Mouse (Mus musculus): ENCODE results near the gene Efna5.

Gene Efna5

DNA sequence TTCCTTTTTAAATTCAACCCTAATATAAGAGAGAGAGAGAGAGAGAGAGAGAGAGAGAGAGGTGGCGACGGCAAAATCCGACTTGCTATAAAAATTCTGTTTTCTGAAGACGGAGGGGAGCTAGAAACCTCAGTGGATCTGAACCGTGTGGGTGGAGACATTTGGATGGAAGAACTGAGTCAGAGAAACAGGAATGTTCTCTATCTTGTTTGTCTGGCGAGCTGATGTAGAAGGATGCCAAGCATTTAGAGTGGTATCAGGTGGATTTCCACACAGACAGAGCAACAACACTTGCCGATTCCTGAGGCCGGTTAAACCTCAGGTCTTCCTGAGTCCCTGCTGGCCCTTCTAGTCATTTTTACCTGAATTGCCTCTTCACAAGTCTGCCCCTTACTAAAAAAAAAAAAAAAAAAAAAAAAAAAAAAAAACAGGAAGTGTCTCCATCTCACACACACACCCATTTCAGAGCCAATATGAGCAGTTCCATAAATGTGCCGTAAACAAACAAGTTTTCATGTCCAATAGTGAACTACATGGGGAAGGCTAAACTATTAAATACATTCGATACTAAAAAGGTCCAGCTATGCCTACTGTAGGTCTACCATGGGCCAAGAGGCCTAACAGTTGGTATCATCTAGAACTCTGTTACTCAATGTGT is 231.7 kb downstream of the Efna5 start:
- no peak for DNase-seq

DNA sequence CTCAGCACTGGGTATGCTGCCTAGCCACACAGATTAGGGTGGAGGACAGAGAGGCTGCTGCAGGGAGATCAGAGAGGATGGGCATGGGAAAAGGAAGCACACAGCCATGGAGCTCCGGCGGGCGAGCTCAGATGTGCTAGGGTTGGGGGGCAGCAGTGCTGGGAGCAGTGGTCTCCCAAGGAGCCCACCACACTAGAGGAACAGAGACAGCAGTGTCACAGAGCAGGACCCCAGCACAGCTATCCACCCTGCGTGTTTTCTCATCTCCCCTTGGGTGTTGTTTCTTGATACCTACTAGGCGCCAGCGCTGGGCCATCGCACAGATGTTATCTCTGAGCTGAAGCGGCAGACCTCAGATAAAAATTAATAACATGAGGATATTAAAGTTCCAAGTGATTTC is 234.3 kb downstream of the Efna5 start:
- no peak for DNase-seq

DNA sequence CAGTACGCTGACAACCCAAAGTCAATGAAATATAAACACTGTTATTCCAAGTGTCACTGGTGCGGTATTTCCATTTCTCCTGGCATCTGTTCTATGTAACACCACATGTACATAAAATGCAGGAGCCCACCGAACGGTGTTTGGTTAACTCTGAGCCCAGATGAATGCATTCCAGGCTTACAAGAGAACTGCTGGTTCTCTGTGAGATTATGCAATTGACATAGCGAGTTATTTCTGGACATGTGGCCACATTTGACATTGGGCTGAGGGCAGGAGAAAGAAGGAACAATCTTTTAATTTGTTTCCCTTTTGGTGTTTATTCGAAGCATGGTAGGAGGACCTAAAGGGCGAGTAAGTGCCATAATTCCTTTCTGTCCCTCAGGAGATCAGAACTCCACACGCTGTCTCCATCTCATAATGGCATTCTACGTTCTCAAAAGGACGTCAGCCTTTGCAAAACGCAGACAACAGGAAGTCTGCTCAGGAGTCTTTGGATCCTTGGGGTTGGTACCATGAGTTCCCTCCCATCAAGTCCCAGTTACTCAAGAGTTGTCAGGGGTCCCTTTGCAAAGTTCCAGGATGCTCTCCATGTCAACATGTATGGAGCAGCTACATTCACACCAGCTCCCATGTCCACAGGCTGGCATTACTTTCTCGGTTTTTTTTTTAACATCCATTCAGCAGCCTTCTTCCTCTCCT is 238.5 kb downstream of the Efna5 start:
- DNase-seq, result no peak

DNA sequence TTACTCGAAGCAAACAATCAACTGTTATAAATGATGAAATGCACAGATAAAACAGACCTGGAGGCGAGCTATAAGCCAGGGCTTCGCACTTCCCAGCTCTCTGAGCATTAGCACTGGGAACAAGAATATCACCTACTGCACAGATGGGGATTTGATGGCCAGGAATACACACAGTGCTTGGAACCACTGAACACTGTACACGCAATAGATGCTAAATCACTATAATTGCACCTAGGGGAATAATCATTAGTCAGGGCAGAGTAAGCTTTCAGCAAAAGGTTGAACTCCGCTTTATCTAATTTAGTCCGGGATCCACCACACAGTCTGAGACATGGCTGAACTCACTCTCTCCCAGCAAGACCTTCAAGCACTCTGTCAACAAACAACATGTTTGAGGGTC is 240.5 kb downstream of the Efna5 start:
- DNase-seq, result no peak

DNA sequence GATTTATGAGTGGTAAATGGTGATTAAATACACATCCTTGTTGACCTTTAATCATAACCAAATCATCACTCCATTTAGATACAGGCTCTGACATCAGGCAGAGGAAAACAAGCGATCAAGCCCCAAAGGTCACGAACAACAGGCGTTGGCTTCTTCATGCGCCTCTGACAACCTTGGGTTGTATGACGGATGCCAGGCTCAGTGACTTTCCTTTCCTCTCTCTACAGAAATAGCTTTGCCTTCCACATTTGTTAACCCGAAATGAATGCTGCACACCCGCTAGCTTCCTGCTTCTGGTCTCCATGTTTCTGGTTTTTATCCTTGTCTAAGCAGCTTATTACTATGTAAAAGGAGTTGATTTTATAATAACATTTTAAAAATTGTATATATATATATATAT is 244.2 kb downstream of the Efna5 start:
- no peak for DNase-seq

DNA sequence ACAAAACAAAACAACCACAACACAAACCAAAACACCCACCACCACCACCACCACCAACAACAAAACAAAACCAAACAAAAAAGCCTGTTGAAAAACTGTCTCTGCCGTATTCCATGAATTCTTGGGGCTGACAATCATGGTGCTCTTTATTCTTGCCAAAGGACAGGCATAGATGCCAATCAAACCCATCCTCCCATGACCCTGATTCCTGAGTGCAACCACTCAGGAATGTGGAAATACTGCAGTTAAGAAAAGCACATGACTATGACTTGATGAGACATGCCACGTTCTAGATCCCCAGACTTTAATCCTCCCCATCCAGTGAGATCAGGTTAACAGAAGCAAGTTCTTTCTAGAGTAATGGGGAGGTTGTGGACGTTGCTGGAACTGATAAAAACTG is 246.2 kb downstream of the Efna5 start:
- DNase-seq, result no peak

DNA sequence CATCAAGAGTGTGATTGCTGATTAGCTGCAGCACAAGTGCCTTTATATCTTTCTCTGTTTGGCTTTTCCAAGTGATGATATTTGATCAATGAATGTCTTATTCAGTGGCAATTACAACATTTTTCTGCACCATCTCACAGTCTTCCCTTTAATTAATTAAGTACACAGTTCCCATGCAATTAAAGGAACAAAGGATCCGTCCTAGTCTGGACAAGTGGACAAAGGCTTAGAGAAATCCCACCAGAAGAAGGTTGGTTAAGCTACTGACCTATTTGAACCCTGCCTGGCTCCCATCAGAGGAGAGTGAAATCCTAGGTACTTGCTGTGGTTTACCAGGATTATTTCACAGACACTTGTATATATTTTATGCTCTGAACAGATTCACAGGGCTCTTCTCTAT is 252.6 kb downstream of the Efna5 start:
- no peak for DNase-seq

DNA sequence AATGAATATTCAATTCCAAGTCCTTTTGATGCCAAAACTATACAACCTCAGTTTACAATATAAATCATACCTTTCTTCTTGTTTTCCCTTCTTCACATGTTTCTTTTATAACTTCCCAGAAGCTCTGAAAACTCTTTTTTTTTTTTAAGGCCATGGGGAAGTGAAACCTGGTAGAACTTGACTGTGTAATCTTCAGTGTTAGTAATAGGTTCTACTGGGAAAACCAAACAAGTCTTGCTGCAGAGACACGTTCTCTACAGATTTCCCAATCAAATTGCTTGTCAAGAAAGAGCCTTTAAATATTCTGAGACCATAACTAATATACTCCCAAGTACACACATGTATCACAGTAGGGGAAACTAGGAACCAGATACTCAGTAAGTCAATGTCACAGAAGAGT is 253.6 kb downstream of the Efna5 start:
- no peak for DNase-seq

DNA sequence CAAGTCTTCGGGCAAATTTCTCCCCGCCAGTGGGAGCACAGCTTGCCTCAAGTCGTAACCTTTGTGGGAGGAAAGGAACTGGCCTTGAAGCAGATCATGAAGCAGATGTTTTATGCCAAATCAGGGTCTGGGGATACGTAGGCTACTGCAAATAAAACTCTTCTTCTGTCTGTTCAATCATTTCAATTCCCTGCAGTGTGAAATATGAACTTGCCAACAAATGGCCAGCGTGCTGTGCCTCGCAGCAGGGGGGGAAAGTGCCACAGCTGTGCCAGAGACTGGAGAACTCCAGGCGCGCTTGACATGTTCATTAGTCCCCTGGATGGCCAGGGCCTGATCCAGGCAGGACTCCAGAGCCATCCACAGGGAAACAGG is 255.5 kb downstream of the Efna5 start:
- DNase-seq, result no peak

DNA sequence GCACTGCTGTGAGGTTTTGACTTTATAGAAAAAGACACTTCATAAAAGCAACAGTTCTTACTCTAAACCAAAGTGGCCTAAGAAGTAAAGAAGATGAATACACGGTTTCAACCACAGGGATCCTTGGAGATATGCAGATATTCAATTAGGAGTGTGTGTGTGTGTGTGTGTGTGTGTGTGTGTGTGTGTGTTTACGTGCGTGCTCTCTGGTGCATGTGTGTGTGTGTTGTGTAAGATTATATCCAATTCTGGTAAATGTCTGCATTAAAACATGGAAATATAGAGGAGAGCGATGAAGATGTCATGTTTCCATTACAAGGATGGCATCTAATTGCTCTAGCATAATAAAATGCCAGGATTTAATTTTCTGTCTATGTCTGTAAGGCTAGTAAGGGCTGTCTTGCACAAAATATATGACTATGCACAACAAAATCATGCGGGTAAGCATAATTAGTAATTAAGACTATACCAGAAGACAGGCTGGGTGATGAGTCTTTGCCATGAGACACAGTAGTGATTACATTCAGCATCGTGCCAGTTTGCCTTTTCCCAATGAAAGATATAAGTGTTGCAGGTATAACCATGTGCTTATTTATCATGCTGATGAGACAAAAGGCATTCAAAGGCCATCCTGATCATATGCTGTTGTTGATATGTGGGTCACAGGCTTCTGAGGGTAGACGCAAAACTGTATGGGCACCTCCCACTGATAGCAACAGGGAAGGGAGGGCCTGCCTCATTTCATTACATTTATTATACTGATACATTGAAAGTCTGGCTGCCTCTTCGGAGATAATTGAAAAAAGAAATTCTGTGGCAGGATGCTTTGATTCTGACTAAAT is 256.1 kb downstream of the Efna5 start:
- DNase-seq, result no peak

DNA sequence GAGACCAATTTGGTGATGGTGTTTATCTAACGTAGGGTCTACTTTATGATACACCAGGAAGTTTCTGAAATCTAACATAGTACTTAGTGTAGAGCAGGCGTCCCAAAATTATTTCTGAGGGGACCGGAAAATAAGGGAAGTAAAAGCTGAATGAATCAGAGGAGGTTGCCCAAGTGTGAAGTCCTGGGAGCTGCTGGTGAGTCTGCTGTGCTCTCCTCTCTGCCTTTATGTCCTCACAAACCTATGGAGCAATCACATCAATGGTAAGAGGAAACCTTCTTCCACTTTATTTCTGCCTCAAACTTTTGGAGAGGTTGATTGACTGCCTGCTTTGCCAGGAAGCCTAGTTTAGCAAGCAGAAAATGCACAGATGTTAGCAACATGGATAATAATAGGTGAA is 257.9 kb downstream of the Efna5 start:
- no peak for DNase-seq

DNA sequence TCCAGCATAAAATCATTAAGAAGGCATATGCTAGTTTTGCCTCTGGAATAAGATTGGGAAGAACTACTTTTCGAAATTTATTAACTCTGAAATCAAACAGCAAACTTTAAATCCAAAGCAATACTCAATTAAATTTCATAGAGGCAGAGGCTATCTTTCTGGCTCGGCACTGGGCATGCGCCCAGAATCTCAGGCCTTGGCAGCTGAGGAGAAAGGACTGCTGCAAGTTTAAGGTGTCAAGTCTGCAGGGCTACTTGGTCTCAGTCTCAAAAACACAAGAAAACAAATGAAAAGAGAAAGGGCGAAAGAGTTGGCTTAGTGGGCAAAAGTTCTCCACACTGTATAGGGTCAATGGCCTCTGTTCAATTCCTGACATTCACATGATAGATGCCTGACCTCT is 258.6 kb downstream of the Efna5 start:
- no peak for DNase-seq

DNA sequence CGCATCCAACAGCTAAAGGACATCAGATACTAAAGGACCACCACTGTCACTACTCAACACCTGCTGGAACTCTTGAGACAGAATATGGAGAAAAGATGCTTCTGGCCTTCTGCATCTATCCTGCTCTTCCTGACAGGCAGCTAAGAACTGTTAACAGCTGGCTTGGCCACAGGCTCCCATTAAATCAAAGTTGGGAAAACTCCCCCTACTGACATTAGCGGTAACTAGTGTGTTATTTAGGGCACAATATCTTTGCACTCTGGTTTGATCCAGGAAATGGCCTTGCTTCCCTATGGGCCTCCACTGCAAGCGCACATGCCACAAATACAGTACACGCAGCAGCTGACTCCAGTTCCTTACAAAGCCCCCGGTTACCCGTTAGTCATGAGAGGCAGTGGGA is 266.0 kb downstream of the Efna5 start:
- no peak for DNase-seq

DNA sequence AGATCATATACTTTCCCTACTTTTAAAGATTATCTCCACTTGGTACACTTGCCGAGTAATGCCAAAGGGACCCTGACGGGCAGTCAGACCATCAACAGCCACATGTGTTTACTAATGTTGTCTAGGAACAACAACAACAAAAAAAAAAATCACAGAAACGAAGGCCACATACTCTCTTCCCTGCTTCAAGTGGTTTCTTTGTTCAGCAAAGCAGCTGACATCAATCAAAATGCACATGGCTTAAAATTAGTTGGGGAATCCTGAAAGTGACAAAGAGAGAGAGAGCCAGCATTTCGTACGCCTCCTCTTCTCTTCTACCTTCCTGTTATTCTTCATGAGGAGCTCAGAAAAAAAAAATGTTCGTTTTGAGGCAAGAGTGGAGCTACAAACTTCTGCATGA is 266.4 kb downstream of the Efna5 start:
- no peak for DNase-seq

DNA sequence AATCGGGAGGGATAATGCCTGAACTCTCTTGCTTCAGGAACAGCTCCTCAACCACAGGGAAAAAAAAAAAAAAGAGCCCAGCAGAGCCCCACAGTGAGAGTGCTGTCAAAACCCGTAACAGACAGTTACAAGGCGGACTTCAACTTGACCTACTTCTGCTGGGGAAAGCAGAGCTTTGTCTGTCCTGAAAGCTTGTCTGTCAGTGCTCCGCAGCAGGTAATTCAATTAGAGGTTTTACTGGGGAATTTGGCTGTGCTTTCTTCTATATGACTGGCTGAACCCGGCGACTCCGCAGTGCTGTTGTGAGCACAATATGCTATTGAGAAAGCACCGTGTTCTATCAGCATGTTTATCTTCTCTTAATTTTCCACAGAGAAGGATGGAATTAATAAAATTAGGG is 266.9 kb downstream of the Efna5 start:
- DNase-seq, result no peak

DNA sequence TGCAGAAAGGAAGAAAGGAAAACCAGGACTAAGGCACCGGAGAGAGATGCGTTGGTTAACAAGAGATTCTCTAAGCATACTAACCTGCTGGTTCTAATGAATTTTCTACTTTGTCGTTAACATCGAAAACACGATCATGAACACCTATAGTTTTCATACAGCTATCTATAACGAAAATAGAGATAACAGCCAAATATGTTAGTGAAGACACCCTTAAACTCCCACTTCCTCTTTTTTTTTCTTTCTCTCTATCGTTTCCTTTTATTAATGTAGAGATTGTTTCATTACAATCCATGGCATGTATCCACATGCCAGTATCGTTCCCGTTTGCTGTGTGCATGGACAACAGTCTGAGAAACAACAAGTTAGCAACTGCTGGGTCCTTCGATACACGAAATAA is 267.9 kb downstream of the Efna5 start:
- DNase-seq, result no peak

DNA sequence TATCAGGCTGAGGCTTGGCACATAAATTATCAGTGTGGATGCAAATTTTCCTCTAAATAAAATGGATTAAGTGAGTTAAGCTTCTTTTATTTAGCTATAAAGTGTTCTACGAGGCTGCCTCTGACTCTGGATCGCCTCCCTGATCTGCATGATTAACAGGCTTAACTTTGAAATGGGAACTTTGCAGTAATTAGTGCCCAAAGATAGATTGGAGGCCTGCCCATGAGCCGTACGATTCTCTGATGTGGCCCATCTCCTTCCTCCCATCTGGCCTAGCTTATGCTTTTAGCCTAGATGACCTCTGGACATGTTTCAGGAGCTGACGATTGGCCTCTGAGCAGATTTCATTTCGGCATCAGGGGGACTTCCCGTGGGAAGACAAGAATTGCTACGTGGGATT is 273.0 kb downstream of the Efna5 start:
- no peak for DNase-seq

DNA sequence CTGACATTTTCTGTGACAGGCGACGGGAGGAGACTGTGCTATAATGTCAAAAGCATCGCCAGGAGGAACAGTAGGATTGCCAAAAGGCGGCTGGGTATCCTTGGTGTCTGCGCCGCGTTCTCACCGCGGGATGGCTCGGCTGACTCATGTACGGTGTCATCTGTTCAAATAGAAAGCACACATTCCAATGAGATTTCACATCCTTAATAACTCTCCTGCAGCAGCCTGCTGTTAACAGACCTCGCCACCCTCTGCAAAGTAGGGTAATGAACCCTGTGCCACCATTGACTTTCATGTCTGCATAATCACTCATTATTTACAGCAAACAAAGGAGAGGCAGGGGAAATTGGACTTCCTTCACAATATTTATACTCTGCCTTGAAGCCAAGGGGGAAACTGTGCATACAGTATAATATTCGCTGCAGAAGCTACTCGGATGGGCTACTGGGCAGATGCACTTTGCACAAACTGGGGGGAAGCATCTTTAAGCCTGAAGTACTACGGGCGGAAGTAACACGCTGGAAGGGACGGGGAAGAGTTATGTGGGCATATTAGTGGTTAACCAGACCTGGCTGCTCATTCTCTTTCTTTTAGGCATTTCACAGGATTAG is 273.7 kb downstream of the Efna5 start:
- peak; percentile 20 for DNase-seq

DNA sequence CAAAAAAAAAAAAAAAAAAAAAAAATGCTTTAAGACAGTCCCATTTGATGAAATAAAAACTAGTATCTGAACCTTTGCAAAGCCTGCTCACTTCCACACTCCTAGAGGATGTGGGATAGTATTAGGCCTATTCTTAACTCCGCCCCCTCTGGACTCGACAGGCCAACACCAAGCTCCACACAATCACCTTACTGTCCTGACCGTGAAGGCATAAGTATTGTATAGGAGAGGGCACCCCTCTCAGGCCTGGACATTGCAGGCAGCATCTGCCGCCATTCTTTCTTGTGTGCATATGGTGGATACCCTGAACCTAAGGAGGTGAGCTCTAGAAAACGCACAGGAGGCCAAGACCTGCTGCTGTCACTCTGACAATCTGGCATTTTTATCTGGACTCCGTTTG is 274.4 kb downstream of the Efna5 start:
- no peak for DNase-seq

DNA sequence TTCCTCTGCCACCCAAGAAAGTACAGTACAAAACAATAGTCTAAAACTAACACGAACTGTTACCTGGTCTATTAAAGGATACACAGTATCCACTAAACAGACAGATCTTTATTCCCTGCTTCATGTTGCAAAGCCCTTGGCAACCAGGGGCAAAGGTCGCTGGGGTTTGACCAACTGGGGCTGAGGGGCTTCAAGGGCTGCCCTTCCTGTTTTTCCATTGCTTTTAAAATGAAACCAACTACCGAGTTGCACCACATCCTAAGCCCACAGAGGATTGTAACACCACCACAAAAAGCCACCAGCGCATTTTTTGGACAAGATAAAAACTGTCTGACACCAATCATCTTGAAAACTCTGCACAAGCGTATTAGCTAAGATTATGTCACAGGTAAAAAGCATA is 276.8 kb downstream of the Efna5 start:
- DNase-seq, result no peak

DNA sequence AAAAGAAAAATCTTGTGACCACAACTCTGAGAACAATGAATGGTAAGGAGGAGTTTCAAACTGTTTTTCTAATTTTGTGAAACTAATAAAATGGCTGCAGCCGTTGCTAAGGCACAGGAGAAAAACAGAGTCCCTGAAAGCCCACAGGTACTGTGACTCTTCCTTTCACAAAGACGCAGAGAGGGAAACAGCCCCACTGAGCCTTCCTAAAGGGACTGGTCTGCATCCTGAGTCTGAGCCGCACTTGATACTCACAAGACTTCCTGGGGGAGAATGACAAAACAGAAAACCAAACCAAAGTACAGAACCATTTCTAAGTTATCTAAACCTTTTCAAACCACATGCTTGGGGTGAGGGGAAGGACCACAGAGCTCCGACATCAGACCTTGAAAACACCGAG is 277.5 kb downstream of the Efna5 start:
- DNase-seq, result no peak

DNA sequence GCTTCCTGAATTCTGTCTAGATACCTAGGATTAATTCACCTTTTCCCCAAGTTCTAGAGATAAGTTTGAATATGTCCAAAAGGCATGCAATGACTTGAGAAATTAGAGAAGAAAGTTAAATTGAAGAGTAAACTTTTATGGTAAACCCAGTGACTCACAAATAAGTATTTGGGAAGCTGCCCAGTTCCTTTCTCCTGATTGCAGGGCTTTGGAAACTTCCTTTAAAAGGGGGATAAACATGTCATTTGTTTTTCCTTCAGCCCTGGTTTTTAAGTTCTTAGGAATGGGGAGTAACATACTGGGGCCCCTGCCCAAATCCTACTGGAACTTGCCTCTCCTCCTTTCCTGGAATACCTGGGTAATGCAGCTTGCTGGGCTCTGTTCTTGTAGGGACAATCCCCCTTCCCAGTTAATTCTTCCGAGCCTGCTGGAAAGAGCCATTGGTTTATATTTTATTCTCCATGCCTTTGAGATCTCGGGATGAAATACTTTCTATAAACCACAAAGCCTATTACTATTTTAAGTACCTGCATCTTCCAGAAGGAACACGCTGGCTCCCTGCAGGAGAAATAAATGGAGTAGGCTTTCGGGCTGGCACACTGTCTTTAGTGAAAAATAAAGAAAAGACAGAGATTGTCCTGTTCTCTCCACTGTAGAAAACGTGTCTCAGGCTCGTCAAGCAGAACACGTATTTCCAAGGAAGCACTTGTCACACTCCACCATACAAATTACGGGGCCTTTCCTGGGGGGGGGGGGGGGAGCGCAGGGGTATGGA is 282.2 kb downstream of the Efna5 start:
- no peak for DNase-seq

Measured in cerebellum, adult 9-10 months (tissue).